Mouse (Mus musculus) heart, adult 2 months (tissue): Measurements from ENCODE around the gene Wdfy3. TPM values are rescaled to one million over a fixed set of nuclear protein-coding genes. Genes with fewer than 3 reads are reported as not detected.
A peak's percentile ranks its signal among the peaks of the same experiment; 100 is the strongest.

Experiments
- DNase-seq, 2 experiments: peaks; one replicate each; pipeline ENCODE4 v3.0.0; 2021
- H3K27ac ChIP-seq: fragments of 200-600 bp; 2 replicates; pipeline ENCODE4 v1.8.1; 2022
- H3K27me3 ChIP-seq: fragments of 200-500 bp; 2 replicates; pipeline ENCODE4 v1.6.1; 2012; ENCODE audit warnings: mild to moderate bottlenecking, low read length, inconsistent platforms, mixed read lengths; ENCODE audit not compliant: control insufficient read depth, insufficient read depth
- H3K36me3 ChIP-seq: fragments of 200-500 bp; 2 replicates; pipeline ENCODE4 v1.6.1; 2012; ENCODE audit warnings: low read length, inconsistent platforms; ENCODE audit not compliant: control insufficient read depth, insufficient read depth
- H3K4me1 ChIP-seq: fragments of 200-500 bp; 2 replicates; pipeline ENCODE4 v1.6.1; 2011; ENCODE audit warnings: low read length; ENCODE audit not compliant: control insufficient read depth, insufficient read depth
- H3K4me3 ChIP-seq: fragments of 200-600 bp; 2 replicates; pipeline ENCODE4 v1.8.1; 2022
- H3K79me2 ChIP-seq: fragments of 200-500 bp; replicated peaks from 2 replicates; pipeline ENCODE4 v1.6.1; 2012; ENCODE audit warnings: mild to moderate bottlenecking, inconsistent platforms, low read length, moderate library complexity, mixed read lengths; ENCODE audit not compliant: control insufficient read depth, insufficient read depth
- H3K9ac ChIP-seq: fragments of 200-500 bp; 2 replicates; pipeline ENCODE4 v1.6.1; 2012; ENCODE audit warnings: low read depth, mild to moderate bottlenecking, control low read depth, inconsistent platforms, low read length, mixed read lengths
- CTCF ChIP-seq: fragments of 200-600 bp; IDR thresholded peaks from 2 replicates; pipeline ENCODE4 v1.8.1; 2022; ENCODE audit warnings: antibody characterized with exemption, mild to moderate bottlenecking, moderate library complexity
- EP300 ChIP-seq: fragments of 200-500 bp; IDR thresholded peaks from 2 replicates; pipeline ENCODE4 v1.6.1; 2011; ENCODE audit warnings: low read depth, low read length, control low read depth; ENCODE audit not compliant: insufficient read depth
- POLR2A ChIP-seq: fragments of 200-500 bp; IDR thresholded peaks from 2 replicates; pipeline ENCODE4 v1.6.1; 2011; ENCODE audit warnings: mild to moderate bottlenecking, low read depth, low read length, control low read depth; ENCODE audit not compliant: insufficient read depth
- WGBS: fragments of 180-500 bp; shearing (Covaris S2); methylation state at CpG from one replicate; pipeline ENCODE4 v1.1.7; 2018; 5-methylcytosine and 5-hydroxymethylcytosine counted together
- intact Hi-C: fragments of 180-260 bp; cut with DNase I; formaldehyde crosslinking; loops from one replicate; pipeline ENCODE4 v1.15.1; 2025
- polyA plus RNA-seq: library from polyadenylated mRNA; depleted of rRNA; stranded (reverse); fragments of >200 nt; gene quantifications from 2 replicates; pipeline ENCODE4 v1.2.3, GENCODE M21; 2012
- total RNA-seq, 2 experiments: library from RNA; stranded (reverse); gene quantifications; 2 replicates each; pipeline ENCODE4 v1.2.3; 2021

The Wdfy3 gene
- total and polyA plus RNA-seq, 3 experiments = 11.6 to 29.3 (median 29.0) TPM

DNA sequence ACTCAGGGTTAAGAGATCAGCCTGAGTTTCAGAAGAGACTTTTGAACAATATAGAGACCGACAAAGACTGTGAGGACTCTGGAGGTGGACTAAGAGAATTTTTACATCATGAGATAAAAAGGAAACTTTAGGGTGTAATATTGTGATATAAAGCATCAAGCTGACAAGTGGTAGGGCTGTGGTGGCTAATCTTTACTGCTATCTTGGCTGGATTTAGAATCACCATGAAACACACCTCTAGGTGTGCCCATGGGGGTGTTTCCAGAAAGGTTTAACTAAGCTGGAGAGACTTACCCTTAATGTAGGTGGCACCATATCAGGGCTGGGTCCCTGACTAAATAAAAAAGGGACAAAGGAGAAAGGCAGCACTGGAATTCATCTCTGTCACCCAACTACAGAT, 19.0 kb downstream of the Wdfy3 start:
- intact Hi-C loops = no loop called here
- WGBS = 87% methylated on average over 1 of the region's 1 CpGs
- Histone ChIP-seq H3K36me3 (peaks cover 3% of the 10 kb centered on the region), H3K27me3 (no peaks in the 10 kb centered on the region), H3K27ac (no peak overlapping the region), H3K79me2 (peaks cover 10% of the 10 kb centered on the region), H3K4me3 (no peak overlapping the region), H3K4me1 (peaks cover 8% of the 10 kb centered on the region), H3K9ac (no peak overlapping the region)
- no peak for TF ChIP-seq EP300
- TF ChIP-seq CTCF = no peak
- TF ChIP-seq POLR2A = no peak
- no peak for DNase-seq

DNA sequence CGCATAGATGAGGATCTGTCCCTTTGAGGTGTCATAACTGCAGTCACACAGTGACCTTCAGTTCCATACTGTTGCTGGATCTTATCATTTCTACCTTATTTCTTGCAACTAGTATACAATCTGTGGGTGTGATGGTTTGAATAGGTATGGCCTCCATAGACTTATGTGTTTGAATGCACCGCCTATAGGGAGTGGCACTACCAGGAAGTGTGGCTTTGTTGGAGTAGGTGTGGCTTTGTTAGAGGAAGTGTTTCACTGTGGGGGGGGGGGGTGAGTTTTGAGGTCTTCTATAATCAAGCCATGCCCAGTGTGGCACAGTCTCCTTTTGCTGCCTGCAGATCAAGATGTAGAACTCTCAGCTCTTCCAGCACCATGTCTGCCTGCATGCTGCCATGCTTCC, 21.3 kb downstream of the Wdfy3 start:
- intact Hi-C loops = no loop called here
- Histone ChIP-seq H3K4me1 (peaks cover 5% of the 10 kb centered on the region), H3K4me3 (no peak overlapping the region), H3K27me3 (no peaks in the 10 kb centered on the region), H3K9ac (no peak overlapping the region), H3K36me3 (peaks cover 4% of the 10 kb centered on the region), H3K27ac (no peak overlapping the region), H3K79me2 (peaks cover 9% of the 10 kb centered on the region)
- no peak for DNase-seq
- TF ChIP-seq CTCF (no peak), EP300 (no peak), POLR2A (no peak)
- 97% methylated on average over 2 of the region's 2 CpGs for WGBS

DNA sequence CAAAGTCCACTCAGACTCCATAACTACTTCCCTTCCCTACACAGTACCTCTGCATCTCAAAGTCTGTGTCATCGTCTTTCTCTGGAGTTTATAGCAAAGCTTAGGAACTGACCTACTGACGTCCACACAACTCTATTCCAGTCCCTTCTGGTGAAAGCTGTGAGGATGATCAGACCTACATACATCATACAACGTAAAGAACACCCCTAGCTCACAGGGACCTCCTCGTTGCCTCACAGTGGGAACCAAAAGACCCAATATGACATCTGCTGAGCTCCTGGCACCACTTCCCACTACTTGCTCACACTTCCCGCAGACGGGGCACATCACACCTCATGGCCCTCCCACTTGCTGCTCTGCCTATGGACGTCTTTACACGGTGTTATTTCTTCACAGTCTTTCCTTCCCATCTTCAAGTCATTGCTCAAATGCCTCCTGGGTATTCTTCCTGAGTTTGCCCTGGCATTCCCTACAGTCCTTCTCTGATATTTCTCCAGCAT, 23.1 kb downstream of the Wdfy3 start:
- DNase-seq = no peak
- peaks cover 3% of the 10 kb centered on the region for H3K4me1 ChIP-seq
- intact Hi-C loops = no loop called here
- H3K36me3 ChIP-seq = peaks cover 4% of the 10 kb centered on the region
- H3K79me2 ChIP-seq = peaks cover 4% of the 10 kb centered on the region
- H3K9ac ChIP-seq = no peak overlapping the region
- no peak overlapping the region for H3K27ac ChIP-seq
- H3K27me3 ChIP-seq = no peaks in the 10 kb centered on the region
- no peak for TF ChIP-seq POLR2A
- TF ChIP-seq CTCF = no peak
- TF ChIP-seq EP300 = no peak
- 63% methylated on average over 8 of the region's 8 CpGs for WGBS
- no peak overlapping the region for H3K4me3 ChIP-seq

DNA sequence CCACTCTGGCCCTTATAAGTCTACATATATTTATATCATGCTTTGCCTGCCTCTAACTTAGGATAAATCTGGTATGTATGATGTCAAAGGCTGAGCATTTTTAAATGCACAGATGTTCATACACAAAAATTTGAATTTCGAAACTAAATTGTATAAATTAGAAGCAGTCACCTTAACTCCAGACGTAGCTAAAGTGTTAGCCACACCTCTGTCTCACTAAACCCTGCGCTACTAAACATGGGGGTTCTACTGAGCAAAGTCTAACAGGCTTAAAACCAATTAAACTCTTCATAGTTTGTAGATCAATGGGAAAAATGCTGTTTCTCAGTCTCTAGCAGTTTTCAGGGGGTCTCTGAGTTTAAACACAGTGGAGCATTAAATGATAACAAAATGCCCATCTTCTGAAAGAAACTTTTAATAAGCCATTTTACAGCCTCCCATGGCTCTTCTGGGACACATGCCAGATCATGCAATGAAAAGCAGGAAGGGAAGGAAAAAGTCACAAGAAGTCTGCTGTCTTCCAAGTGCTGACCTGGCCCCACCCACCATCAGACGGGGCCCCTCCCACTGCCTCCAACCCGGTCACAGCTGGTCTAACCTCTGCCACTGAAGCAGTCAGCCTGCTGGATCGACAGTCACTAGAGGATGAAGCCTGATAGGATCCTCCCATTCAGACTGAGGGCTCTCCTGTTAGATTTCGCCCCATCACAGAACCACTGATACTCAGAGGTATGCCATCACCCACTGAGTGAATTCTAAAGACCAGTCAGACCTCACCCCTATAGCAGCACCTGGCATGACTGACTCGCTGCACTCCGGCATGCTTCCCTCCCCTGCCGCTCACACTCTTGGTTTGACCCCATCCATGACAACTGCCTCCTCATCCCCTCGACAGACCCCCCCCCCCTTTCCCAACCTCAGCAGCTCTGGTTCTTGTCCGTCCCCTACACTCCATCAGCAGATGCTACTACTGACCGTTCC, 23.8 kb downstream of the Wdfy3 start:
- intact Hi-C loops = no loop called here
- TF ChIP-seq EP300 (no peak), POLR2A (no peak)
- Histone ChIP-seq H3K27me3 (no peaks in the 10 kb centered on the region), H3K4me1 (peaks cover 3% of the 10 kb centered on the region), H3K36me3 (peaks cover 4% of the 10 kb centered on the region), H3K79me2 (peaks cover 4% of the 10 kb centered on the region), H3K27ac (no peak overlapping the region), H3K9ac (no peak overlapping the region), H3K4me3 (no peak overlapping the region)
- 63% methylated on average over 13 of the region's 13 CpGs for WGBS
- peak; percentile 26 to 47 for DNase-seq

DNA sequence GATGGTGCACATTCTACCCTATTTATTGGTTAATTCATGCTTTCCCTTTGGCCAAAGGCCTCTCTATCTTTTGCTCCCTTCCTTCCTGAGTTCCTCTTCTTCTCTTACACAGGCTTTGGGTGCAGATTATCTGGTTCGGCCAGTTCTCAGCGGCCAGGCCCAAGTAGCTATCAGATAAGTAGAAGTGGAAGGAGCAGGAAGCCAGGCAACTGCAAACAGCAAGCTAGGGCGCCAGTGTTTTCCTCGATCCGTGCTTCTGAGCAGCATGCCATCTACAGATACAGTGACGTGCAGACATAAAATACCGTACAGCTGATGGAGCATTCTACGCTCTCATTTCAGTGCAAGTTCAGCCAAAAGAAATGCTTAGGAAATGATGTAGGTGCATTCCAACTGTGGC, 24.5 kb downstream of the Wdfy3 start:
- no peak overlapping the region for H3K4me3 ChIP-seq
- no peak for DNase-seq
- peaks cover 4% of the 10 kb centered on the region for H3K36me3 ChIP-seq
- TF ChIP-seq POLR2A (no peak), EP300 (no peak), CTCF (no peak)
- H3K27me3 ChIP-seq = no peaks in the 10 kb centered on the region
- intact Hi-C loops = no loop called here
- H3K4me1 ChIP-seq = peaks cover 3% of the 10 kb centered on the region
- H3K27ac ChIP-seq = no peak overlapping the region
- WGBS = 17% methylated on average over 8 of the region's 8 CpGs
- no peak overlapping the region for H3K9ac ChIP-seq
- H3K79me2 ChIP-seq = peaks cover 4% of the 10 kb centered on the region

DNA sequence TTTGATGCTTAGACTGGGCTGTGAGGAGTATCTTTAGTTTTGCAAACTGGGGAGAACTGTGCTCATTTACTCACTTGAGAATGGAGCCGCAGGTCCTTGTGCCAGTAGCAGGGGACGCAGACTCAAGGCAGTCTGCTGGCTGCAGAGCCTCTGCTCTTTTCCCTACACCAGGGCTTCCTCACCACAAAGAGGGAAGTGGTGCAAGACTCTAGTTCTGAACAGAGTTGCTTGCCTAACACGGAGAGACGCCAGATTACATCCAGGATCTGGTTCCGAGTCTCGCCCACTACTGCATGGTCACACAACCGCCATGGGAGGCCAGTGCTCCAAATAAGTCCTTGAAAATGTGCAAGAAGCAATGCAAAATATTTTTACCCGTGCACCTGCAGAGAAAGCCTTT, 36.4 kb downstream of the Wdfy3 start:
- WGBS = 93% methylated on average over 8 of the region's 8 CpGs
- Histone ChIP-seq H3K79me2 (peaks cover 6% of the 10 kb centered on the region), H3K4me1 (0 out of 2 replicates have a peak, but pooled peaks cover 1% of the 10 kb centered on the region), H3K4me3 (no peak overlapping the region), H3K36me3 (peaks cover 2% of the 10 kb centered on the region; the same call in 1 of the 2 replicates), H3K27ac (no peak overlapping the region), H3K27me3 (no peaks in the 10 kb centered on the region), H3K9ac (no peak overlapping the region)
- intact Hi-C loops = no loop called here
- DNase-seq = peak in 1 of 2 experiments; percentile 11
- TF ChIP-seq CTCF (no peak), POLR2A (no peak), EP300 (no peak)
